26 mouse cellular contexts compared by ENCODE assay signal in the genomic region with DNA sequence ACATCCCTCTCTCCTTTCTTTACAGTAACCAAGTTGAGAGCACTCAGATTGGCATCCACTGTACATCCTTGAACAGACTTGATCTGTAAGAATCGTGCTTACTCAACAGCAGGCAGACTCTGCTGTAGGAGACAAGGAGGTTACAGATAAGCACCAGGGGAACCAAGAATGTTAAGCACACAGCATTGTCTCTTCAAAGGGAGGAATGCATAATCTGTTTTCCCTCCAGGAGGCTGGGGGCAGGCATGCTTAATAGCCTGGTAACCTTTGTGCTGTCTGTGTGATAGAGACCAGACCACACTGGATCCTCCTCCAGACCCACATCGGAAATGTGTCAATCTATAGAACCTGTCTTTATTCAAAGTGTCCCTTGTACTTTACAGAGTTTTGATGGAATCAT. TPM values are rescaled to one million over a fixed set of nuclear protein-coding genes. Genes with fewer than 3 reads are reported as not detected.
DNase-seq lines count a peak whose midpoint lies in the region; ATAC-seq and TF ChIP-seq lines count a peak whose summit lies in the region.
"Had no signal": no experiment of that assay in that cellular context is flagged by ENCODE, and none has a peak within 500 bp of the region (broad histone marks: within the 10 kb centered on the region; RNA-seq: fewer than 3 reads in every experiment).

No protein-coding gene starts in this region.

- H3K27me3 ChIP-seq in heart, embryonic 14.5 days (ENCODE audit: control insufficient read depth, insufficient read depth, low read length) = no peaks in the 10 kb centered on the region
- H3K27me3 ChIP-seq in lung, postnatal 0 days (replicated peaks; ENCODE audit: insufficient read depth, low read length) = no peaks in the 10 kb centered on the region
- H3K27me3 ChIP-seq: limb, embryonic 12.5 days; liver, embryonic 15.5 days; megakaryocyte, embryonic 14.5 days; midbrain, embryonic 15.5 days had no signal

- peak; percentile 51 for DNase-seq in embryo, embryonic 10 days (ENCODE audit: low spot score)
- DNase-seq in embryo, embryonic 11 days = no peak
- DNase-seq in heart, postnatal 36 days = no peak
- DNase-seq in ZHBTc4 (ENCODE audit: low read depth, low spot score) = peak; percentile 56
- peak; percentile 23 for DNase-seq in yolk sac, embryonic 10.5 days (ENCODE audit: low spot score)
- no peak for DNase-seq in lung, postnatal 0 days (ENCODE audit: low spot score)
- DNase-seq in retina, postnatal 1 day = no peak
- DNase-seq: adrenal gland, postnatal 10 days; cerebellum, adult 8-10 months; cerebellum, postnatal 25 days; kidney, adult 9 months; kidney, postnatal 10 days; lung, embryonic 14.5 days; lung, postnatal 36 days; thymus, adult 2 months; thymus, postnatal 36 days had no signal

- H3K4me2 ChIP-seq in heart, embryonic 14.5 days (ENCODE audit: low read length) = no peak overlapping the region
- no peak overlapping the region for H3K4me2 ChIP-seq in lung, postnatal 0 days (replicated peaks; ENCODE audit: low read depth, low read length)
- H3K4me2 ChIP-seq: hindbrain, embryonic 14.5 days; limb, embryonic 12.5 days; liver, embryonic 15.5 days; lung, embryonic 14.5 days; midbrain, embryonic 15.5 days had no signal

- intact Hi-C loops in heart, postnatal 36 days (cut with DNase I) = no loop called here

- WGBS in heart, embryonic 14.5 days = 6% methylated on average over 2 of the region's 2 CpGs
- WGBS in lung, postnatal 0 days = 42% methylated on average over 2 of the region's 2 CpGs

- H3K27ac ChIP-seq in heart, embryonic 14.5 days (replicated peaks in 1 of 2; ENCODE audit: control insufficient read depth in 1 of 2, insufficient read depth in 1 of 2, low read depth in 2 of 2, low read length in 2 of 2) = peak overlapping the region; percentile 24 to 59; a peak in 2 of 4 replicates
- no peak overlapping the region for H3K27ac ChIP-seq in lung, postnatal 0 days (ENCODE audit: low read length)
- H3K27ac ChIP-seq: hindbrain, embryonic 14.5 days; left cerebral cortex, adult 2 months; limb, embryonic 12.5 days; liver, embryonic 15.5 days; midbrain, embryonic 15.5 days had no signal

- H3K36me3 ChIP-seq in heart, embryonic 14.5 days (ENCODE audit: control insufficient read depth, insufficient read depth, low read length) = no peaks in the 10 kb centered on the region
- H3K36me3 ChIP-seq in lung, postnatal 0 days (ENCODE audit: insufficient read depth, low read length) = no peaks in the 10 kb centered on the region
- H3K36me3 ChIP-seq: limb, embryonic 12.5 days; liver, embryonic 15.5 days; midbrain, embryonic 15.5 days had no signal

- TF ChIP-seq CTCF in lung, postnatal 0 days (IDR thresholded peaks at IDR 0.05) = no peak

- no peak for TF ChIP-seq EP300 in lung, postnatal 0 days (IDR thresholded peaks at IDR 0.05)

- H3K9me3 ChIP-seq in heart, embryonic 14.5 days (ENCODE audit: control insufficient read depth, low read length) = no peaks in the 10 kb centered on the region
- no peaks in the 10 kb centered on the region for H3K9me3 ChIP-seq in lung, postnatal 0 days (ENCODE audit: low read length)
- H3K9me3 ChIP-seq: limb, embryonic 12.5 days; liver, embryonic 15.5 days; midbrain, embryonic 15.5 days had no signal

- ATAC-seq in heart, embryonic 14.5 days (ENCODE audit: insufficient number of reproducible peaks, insufficient read depth, low FRiP score, low read depth) = peak; percentile 61
- ATAC-seq in lung, postnatal 0 days = no peak
- ATAC-seq: forebrain, embryonic 16.5 days; intestine, postnatal 0 days; midbrain, embryonic 15.5 days had no signal

- no peak overlapping the region for H3K4me3 ChIP-seq in heart, embryonic 14.5 days (ENCODE audit: control insufficient read depth in 1 of 2, insufficient read depth in 1 of 2, low read depth in 1 of 2, low read length in 2 of 2)
- no peak overlapping the region for H3K4me3 ChIP-seq in lung, postnatal 0 days (ENCODE audit: low read depth, low read length)
- H3K4me3 ChIP-seq: erythroblast, embryonic 14.5 days; left cerebral cortex, adult 2 months; limb, embryonic 12.5 days; liver, embryonic 15.5 days; megakaryocyte, embryonic 14.5 days; midbrain, embryonic 15.5 days had no signal

- H3K4me1 ChIP-seq in heart, embryonic 14.5 days (ENCODE audit: control insufficient read depth in 2 of 2, insufficient read depth in 2 of 2, low read length in 2 of 2) = peaks cover 8 to 10% of the 10 kb centered on the region in 2 experiments; a peak in 3 of 4 replicates
- H3K4me1 ChIP-seq in lung, postnatal 0 days (ENCODE audit: insufficient read depth, low read depth, low read length) = no peaks in the 10 kb centered on the region
- H3K4me1 ChIP-seq: limb, embryonic 12.5 days; liver, embryonic 15.5 days; megakaryocyte, embryonic 14.5 days; midbrain, embryonic 15.5 days had no signal

- no peak overlapping the region for H3K9ac ChIP-seq in heart, embryonic 14.5 days (ENCODE audit: low read length)
- no peak overlapping the region for H3K9ac ChIP-seq in lung, postnatal 0 days (replicated peaks; ENCODE audit: low read depth)
- H3K9ac ChIP-seq: hindbrain, embryonic 14.5 days; limb, embryonic 12.5 days; liver, embryonic 15.5 days; lung, embryonic 14.5 days; midbrain, embryonic 15.5 days had no signal

RNA-seq across cellular contexts. Expression of gene Cobll1, which starts 57.3 kb away (rescaled TPM):
- 10.6 and 13.2 TPM in 2 replicates for polyA plus RNA-seq in heart, embryonic 14.5 days (2014; fragmentation: Nextera tagmentation; extraction: Ambion mirVana)
- 10 to 100 TPM; 66.8 to 78.2 TPM for total RNA-seq in heart, postnatal 36 days (2021)
- polyA plus RNA-seq in lung, postnatal 0 days (2015; fragmentation: Nextera tagmentation; extraction: Ambion mirVana) = 8.8 and 9.4 TPM in 2 replicates
- polyA plus RNA-seq: erythroblast, embryonic 14.5 days had no signal

Comparison
In these comparisons a context has a peak if more than half of its experiments do, and no peak if none do; other contexts are left out.
1. DNase-seq: peak in embryo, embryonic 10 days (single experiment), ZHBTc4 (single experiment) and yolk sac, embryonic 10.5 days (single experiment); none in embryo, embryonic 11 days (single experiment), heart, postnatal 36 days (0 of 2), lung, postnatal 0 days (single experiment) and retina, postnatal 1 day (single experiment).